Mouse (Mus musculus) adrenal gland (tissue): Measurements from ENCODE around the gene Ntrk2.
"Not testable (repeated sequence)": the region's sequence is repeated elsewhere in the genome, so short reads cannot be mapped to it uniquely, and the experiment has no call there.

ENCODE experiments used
- intact Hi-C: fragments of 180-260 bp; cut with DNase I; formaldehyde crosslinking; loops from one replicate; pipeline ENCODE4 v1.15.1; 2025

The Ntrk2 gene

DNA sequence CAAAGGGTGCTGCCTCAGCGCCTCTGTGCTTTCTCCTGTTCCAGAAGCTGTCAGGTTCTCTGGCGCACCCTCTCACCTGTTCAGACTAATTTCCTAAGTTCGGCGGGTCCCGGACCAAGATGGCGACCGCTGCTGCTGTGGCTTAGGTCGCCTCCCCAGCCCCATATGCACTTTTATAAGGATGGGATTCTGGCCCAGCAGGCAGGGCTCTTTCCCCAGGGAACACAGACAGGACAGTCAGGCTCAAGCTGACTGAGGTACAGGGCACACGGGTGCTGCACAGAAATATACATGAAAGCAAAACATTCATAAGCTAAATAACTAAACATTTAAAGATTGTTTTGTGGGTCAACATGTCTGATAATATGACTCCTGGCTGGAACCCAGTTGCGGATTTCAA lies 301.4 kb downstream of the Ntrk2 start:
- intact Hi-C loops: not testable (repeated sequence)

- intact Hi-C loops: no loop called here
Observed at GRCm38 (mm10) chr13:59110107-59110506, 303.7 kb downstream of the Ntrk2 start.

DNA sequence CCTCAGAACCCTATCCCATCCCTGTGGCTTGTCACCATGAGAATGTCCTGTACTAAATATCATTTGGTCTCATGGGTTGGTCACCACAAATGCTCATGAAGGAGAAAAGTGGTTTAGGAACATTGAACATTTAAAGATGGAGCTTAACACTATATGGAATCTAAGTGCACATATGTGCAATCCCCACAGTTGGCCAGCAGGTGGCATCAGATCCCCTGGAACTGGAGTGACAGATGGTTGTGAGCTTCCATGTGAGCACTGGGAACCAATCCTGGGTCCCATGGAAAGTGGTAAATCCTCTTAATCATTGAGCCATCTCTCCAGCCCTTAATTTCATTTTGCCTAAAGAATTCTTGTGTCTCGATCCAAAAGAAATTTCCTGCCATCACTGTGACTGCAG lies 308.3 kb downstream of the Ntrk2 start:
- intact Hi-C loops: no loop called here

- intact Hi-C loops: no loop called here
Observed at GRCm38 (mm10) chr13:59115551-59115950, 309.2 kb downstream of the Ntrk2 start.

DNA sequence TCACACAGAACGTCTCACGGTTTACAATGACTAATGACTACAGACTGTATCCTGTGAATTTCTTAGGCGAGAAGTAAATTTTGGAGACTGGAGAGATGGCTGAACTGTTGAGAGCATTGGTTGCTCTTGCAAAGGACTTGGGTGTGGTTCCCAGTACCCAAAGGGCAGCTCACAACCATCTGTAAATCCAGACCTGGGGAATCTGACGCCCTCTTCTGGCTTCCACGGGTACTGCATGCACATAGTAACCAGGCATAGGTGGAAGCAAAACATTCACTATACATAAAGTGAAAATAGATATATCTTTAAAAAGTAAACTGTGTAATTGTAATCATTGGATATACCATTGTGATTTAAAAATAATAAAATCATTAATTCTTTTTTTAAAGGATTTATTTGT lies 310.9 kb downstream of the Ntrk2 start:
- intact Hi-C loops: no loop called here

DNA sequence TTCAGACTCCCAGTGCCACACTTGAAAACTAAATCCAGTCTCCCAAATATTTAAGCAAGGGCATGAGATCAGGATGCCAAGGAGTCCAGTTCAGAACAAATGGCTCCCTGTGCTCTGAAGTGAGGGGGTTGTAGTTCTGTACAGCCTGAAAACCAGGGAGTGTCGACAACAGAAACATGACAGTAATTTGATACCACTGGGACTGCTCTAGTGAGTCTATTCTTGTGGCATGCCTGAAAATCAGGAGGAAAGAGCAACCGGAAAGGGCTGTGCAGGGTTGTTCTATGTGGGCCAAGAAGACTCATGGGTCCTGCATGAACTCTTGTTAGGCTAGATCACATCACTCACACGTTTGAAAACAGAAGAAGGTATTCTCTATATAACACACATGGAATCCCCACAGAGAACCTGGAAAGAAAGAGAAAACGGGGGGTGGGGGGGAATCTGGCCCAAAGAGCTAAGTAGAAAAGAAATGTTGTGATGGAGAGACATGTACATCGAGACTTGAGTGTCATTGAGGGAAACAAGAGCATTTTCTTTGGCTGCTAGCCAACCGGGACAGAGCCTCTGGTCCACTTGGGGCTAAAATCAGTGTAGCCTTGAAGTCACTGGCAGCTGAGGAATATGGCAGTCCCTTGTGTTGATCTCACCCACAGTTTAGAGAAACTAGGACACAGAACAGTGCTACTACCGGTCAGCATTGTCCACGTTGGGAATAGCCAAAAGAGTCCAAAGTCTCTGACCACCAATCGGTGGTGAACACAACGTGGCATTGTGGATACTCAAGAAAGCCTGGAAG lies 313.4 kb downstream of the Ntrk2 start:
- intact Hi-C loops: no loop called here

DNA sequence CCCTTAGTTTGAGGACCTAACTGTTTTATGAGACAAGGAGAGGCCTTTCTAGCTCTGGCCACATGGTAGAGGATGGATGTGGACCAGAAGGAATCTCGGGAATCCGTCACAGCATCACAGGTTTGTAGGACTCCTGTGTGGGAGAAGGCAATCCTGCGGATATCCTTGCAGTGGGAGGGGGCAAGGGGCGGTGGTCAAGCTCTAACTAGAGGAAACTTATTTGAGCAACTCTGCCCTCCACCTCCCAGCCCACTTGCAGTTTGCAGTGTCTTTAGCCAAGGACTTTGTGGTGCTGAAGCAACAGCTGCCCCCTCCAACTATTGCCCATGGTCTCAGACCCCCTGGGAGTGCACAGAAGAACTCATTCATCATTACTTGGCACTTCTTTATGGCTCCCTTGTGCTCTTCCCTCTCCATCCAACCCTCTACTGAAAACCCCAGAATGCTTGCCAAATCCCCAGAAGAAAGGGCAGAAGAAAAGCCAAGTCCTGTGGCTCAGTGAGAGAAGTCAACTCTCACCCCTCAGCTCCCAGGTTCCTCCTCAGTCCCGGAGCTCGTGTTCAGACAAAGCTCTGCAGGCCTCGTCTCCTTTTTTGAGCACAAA lies 336.9 kb downstream of the Ntrk2 start:
- intact Hi-C loops: no loop called here

GRCm38 (mm10) chr13:59144321-59144856 lies 338.0 kb downstream of the Ntrk2 start:
- intact Hi-C loops: no loop called here

DNA sequence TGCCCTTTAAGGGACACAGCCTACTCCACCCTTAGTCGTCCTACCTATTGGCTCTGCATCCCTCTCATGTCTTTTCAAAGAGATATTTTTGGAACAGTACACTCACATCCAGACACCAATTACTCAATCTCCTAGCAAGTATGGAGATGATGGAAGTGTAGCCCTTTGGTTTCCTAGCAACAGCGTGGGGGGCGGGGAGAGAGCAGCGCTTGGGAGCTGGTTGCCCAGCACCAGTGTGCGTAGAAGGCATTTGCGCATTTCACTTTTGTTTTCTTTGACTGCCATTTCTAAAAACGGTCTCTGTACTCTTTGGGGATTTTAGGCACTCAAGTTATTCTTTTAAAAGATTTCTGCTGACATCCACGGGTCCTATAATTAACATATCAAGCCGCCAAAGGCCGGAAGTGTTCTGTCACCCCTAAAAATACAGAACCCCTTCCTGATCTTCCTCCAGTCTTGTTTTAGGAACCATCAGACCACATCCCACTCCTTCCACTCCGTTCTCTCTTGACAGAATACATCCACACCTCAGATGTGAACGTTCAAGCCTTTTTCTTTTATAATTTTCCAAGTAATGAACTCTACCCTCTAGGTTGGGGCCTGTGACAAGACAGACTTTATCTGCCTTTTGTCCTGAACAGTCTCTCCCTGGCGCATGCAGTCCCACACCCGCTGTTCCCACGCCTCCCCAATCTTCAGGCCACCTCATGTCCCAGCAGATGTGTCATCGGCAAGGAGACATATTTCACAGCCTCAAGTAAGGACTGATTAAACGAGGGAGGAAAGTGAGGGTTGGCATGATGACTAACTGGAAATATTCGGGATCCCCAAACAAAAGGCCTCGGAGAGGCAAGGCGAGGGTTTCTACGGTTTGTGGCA lies 339.5 kb downstream of the Ntrk2 start:
- intact Hi-C loops: no loop called here

DNA sequence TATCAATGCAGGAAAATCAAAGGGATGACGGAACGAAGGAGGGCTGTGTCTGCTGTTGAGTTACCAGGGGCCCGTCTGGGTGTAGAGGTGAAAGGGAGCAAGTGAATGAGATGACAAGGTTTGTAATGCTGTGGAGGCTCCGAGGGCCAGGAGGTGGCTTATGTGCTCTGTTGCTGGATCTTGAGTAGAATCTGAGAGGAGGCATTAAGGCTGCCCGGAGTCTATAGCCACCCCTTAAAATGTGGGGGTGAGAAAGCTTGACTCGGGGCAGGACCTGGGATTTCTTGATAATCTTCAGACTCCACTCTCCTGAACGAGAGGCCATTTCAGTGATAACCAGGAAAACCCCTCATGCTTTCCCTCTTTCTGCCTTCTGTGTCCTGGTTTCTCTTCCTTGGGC lies 340.2 kb downstream of the Ntrk2 start:
- intact Hi-C loops: no loop called here

- intact Hi-C loops: no loop called here
Observed at GRCm38 (mm10) chr13:59147976-59148375, 341.6 kb downstream of the Ntrk2 start.

- intact Hi-C loops: no loop called here
Observed at GRCm38 (mm10) chr13:59148793-59149192, 342.4 kb downstream of the Ntrk2 start.

DNA sequence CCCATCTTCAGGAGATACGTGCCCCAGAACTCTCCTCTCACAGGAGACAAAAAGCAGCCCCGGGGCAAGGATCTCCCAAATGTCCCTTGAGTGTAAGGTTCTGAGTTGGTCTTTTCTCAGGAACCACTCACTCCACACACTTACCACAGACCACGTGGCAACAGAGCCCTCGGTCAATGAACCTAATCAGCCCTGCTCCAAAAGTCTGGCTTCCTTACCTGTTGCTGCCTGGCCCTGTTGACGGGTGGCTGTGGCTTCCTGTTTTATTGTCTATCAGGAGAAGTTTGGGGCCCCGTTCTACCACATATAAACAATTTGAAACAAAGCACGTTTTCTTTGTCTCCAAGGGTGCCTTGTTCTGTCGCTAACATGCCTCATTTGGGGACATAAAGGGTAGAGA lies 357.6 kb downstream of the Ntrk2 start:
- intact Hi-C loops: no loop called here

- intact Hi-C loops: no loop called here
Observed at GRCm38 (mm10) chr13:59173840-59174239, 367.5 kb downstream of the Ntrk2 start.

- intact Hi-C loops: no loop called here
Observed at GRCm38 (mm10) chr13:59176021-59176420, 369.7 kb downstream of the Ntrk2 start.

DNA sequence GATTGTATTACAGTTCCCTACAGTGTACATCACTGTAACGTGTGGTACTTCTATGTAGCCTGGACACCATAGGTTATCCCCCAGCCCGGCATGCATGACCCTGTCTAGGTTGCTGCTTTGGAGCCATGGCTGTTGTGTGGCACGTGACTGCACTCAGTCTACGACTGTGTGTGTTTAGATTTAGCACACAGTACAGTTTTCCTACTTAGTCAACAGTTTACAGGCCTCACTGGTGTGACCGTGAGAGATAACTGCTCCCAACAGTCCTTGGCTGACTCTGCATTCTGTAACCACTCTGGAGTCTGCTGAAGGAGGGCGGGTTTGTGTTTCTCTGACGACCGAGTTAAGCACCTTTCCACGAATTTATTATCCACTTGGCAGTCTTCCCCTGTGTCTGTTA lies 370.1 kb downstream of the Ntrk2 start:
- intact Hi-C loops: no loop called here

- intact Hi-C loops: no loop called here
Observed at GRCm38 (mm10) chr13:59177003-59177402, 370.6 kb downstream of the Ntrk2 start.

GRCm38 (mm10) chr13:59179986-59180385 lies 373.6 kb downstream of the Ntrk2 start:
- intact Hi-C loops: loop anchor here (10.0 kb wide), 1 partner anchor 535 kb away; no protein-coding TSS in a partner anchor

GRCm38 (mm10) chr13:59180781-59181180 lies 374.4 kb downstream of the Ntrk2 start:
- intact Hi-C loops: loop anchor here (10.0 kb wide), 1 partner anchor 536 kb away; no protein-coding TSS in a partner anchor

- intact Hi-C loops: loop anchor here (10.0 kb wide), 1 partner anchor 537 kb away; no protein-coding TSS in a partner anchor
Observed at GRCm38 (mm10) chr13:59181188-59181947, 375.0 kb downstream of the Ntrk2 start.

GRCm38 (mm10) chr13:59182630-59183029 lies 376.3 kb downstream of the Ntrk2 start:
- intact Hi-C loops: loop anchor here (10.0 kb wide), 1 partner anchor 538 kb away; no protein-coding TSS in a partner anchor
